Mouse (Mus musculus): ENCODE measurements around the gene Aco1. TPM values are rescaled to one million over a fixed set of nuclear protein-coding genes. Genes with fewer than 3 reads are reported as not detected.

The Aco1 gene
- polyA plus RNA-seq, 1 experiment from 2014 or later, result 46.5 TPM

DNA sequence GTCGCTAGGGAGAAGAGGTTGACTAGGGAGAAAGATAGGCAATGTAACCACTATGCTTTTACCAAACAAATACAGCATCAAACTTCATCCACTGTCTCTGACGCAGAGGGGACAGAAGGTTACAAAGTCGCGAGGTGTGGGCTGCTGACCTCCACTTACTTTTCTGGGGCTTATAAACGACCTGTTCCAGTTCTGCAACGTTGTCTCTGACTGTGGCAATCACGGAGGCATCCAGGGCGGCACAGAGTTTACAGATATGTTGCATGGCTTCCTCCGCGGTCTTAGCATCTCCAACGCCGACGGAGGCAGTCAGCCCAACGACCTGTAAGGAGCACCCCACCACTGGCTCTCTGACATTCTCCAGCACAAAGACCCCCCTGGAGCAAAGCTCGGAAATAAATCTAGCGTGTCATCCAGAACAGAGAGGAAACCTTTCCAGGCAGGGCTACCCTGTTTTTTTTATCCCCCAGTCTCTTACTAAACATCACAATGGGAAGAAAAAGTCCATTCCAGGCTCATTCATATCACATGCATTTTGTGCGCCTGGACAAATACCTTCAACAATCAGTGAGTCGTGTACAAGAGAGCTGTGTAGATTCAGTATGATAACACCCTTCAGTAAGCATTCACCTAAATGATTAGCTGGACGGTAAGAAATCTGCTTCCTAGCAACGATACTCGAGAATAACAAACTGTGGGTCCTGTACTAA lies 79.2 kb downstream of the Aco1 start:
- no peaks in the 10 kb centered on the region for H3K4me1 ChIP-seq
- ATAC-seq (ENCODE audit: insufficient number of reproducible peaks, insufficient read depth, low FRiP score, low TSS enrichment, low read depth), result no peak
- no peaks in the 10 kb centered on the region; the same call in 1 of the 2 replicates for H3K36me3 ChIP-seq
- no peaks in the 10 kb centered on the region for H3K9me3 ChIP-seq
- H3K4me3 ChIP-seq, result no peak overlapping the region
- H3K27me3 ChIP-seq, result peaks cover 14% of the 10 kb centered on the region; the same call in 1 of the 2 replicates
- no peak overlapping the region for H3K4me2 ChIP-seq
- 52% methylated on average over 21 of the region's 21 CpGs for WGBS
- no peak overlapping the region for H3K9ac ChIP-seq
- no peak overlapping the region for H3K27ac ChIP-seq

DNA sequence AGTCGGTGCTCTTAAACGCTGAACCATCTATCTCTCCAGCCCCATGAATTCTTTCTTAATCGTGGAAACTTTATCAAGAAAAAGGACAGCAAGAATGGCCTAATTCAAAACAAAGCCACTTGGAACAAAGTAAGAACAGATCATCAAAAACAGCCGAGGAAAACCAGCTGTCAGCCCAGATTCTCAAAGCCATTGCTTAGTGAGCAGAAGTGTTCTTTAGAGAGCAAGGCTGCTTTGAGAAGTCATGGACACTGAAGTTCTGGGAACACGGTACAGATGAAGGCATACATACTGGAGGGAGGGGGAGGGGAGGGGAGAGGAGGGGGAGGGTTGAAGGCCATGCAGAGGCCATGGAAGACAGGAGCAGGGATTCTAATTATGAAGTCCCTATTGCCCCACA lies 83.2 kb downstream of the Aco1 start:
- WGBS, result 55% methylated on average over 5 of the region's 5 CpGs
- no peaks in the 10 kb centered on the region for H3K4me1 ChIP-seq
- no peak overlapping the region for H3K4me2 ChIP-seq
- no peak overlapping the region for H3K4me3 ChIP-seq
- ATAC-seq (ENCODE audit: insufficient number of reproducible peaks, insufficient read depth, low FRiP score, low TSS enrichment, low read depth), result no peak
- H3K36me3 ChIP-seq, result no peaks in the 10 kb centered on the region; the same call in 1 of the 2 replicates
- peaks cover 7% of the 10 kb centered on the region; the same call in 1 of the 2 replicates for H3K27me3 ChIP-seq
- no peak overlapping the region for H3K27ac ChIP-seq
- H3K9ac ChIP-seq, result no peak overlapping the region
- no peaks in the 10 kb centered on the region for H3K9me3 ChIP-seq

- Histone ChIP-seq H3K4me3 (no peak overlapping the region), H3K27me3 (no peaks in the 10 kb centered on the region), H3K36me3 (no peaks in the 10 kb centered on the region; the same call in 1 of the 2 replicates), H3K4me2 (no peak overlapping the region), H3K27ac (no peak overlapping the region), H3K9me3 (no peaks in the 10 kb centered on the region), H3K4me1 (no peaks in the 10 kb centered on the region), H3K9ac (no peak overlapping the region)
- no peak for ATAC-seq (ENCODE audit: insufficient number of reproducible peaks, insufficient read depth, low FRiP score, low TSS enrichment, low read depth)
- WGBS, result 89% methylated on average over 11 of the region's 11 CpGs
These were observed 84.2 kb downstream of the Aco1 start for GRCm38 (mm10) chr4:40227131-40227530.

GRCm38 (mm10) chr4:40227886-40228285 lies 85.0 kb downstream of the Aco1 start:
- no peak overlapping the region for H3K9ac ChIP-seq
- 90% methylated on average over 7 of the region's 7 CpGs for whole genome bisulfite sequencing
- H3K36me3 ChIP-seq, result no peaks in the 10 kb centered on the region; the same call in 1 of the 2 replicates
- H3K4me3 ChIP-seq, result no peak overlapping the region
- H3K27ac ChIP-seq, result no peak overlapping the region
- H3K4me2 ChIP-seq, result no peak overlapping the region
- H3K27me3 ChIP-seq, result no peaks in the 10 kb centered on the region
- H3K4me1 ChIP-seq, result no peaks in the 10 kb centered on the region
- ATAC-seq (ENCODE audit: insufficient number of reproducible peaks, insufficient read depth, low FRiP score, low TSS enrichment, low read depth), result no peak
- no peaks in the 10 kb centered on the region for H3K9me3 ChIP-seq

DNA sequence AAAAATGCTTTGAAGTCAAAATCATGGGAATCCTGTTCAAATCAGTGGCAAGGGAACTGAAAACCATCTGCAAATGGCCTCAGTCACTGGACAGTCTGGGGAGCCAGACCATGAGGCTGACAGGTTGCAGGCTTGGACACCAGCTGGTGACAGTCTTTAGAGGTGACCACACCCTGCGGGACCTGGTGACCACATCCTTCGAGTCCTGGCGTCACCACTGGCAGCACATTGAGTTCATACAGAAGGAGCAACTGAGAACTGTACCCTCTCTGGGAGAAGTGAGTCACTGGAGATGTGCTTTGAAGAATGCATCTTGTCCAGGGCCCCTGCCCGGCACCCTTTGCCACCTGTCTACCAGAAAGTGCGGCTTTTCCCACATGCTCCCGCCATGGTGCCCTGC lies 86.8 kb downstream of the Aco1 start:
- H3K36me3 ChIP-seq, result no peaks in the 10 kb centered on the region
- no peak overlapping the region for H3K9ac ChIP-seq
- no peaks in the 10 kb centered on the region for H3K9me3 ChIP-seq
- H3K27ac ChIP-seq, result no peak overlapping the region
- H3K4me2 ChIP-seq, result no peak overlapping the region
- ATAC-seq (ENCODE audit: insufficient number of reproducible peaks, insufficient read depth, low FRiP score, low TSS enrichment, low read depth), result no peak
- 91% methylated on average over 6 of the region's 6 CpGs for WGBS
- no peaks in the 10 kb centered on the region for H3K4me1 ChIP-seq
- H3K4me3 ChIP-seq, result no peak overlapping the region
- no peaks in the 10 kb centered on the region for H3K27me3 ChIP-seq

GRCm38 (mm10) chr4:40233062-40233664 lies 90.3 kb downstream of the Aco1 start:
- no peak overlapping the region for H3K27ac ChIP-seq
- H3K27me3 ChIP-seq, result no peaks in the 10 kb centered on the region
- H3K9me3 ChIP-seq, result no peaks in the 10 kb centered on the region
- no peaks in the 10 kb centered on the region for H3K4me1 ChIP-seq
- no peak for ATAC-seq (ENCODE audit: insufficient number of reproducible peaks, insufficient read depth, low FRiP score, low TSS enrichment, low read depth)
- 89% methylated on average over 7 of the region's 7 CpGs for WGBS
- H3K4me3 ChIP-seq, result no peak overlapping the region
- no peak overlapping the region for H3K4me2 ChIP-seq
- no peak overlapping the region for H3K9ac ChIP-seq
- H3K36me3 ChIP-seq, result no peaks in the 10 kb centered on the region

GRCm38 (mm10) chr4:40234256-40234655 lies 91.4 kb downstream of the Aco1 start:
- no peak overlapping the region for H3K27ac ChIP-seq
- H3K9ac ChIP-seq, result no peak overlapping the region
- H3K4me2 ChIP-seq, result no peak overlapping the region
- no peaks in the 10 kb centered on the region for H3K9me3 ChIP-seq
- no peaks in the 10 kb centered on the region for H3K36me3 ChIP-seq
- peaks cover 8% of the 10 kb centered on the region; the same call in 1 of the 2 replicates for H3K4me1 ChIP-seq
- 74% methylated on average over 6 of the region's 6 CpGs for WGBS
- ATAC-seq (ENCODE audit: insufficient number of reproducible peaks, insufficient read depth, low FRiP score, low TSS enrichment, low read depth), result no peak
- no peak overlapping the region for H3K4me3 ChIP-seq
- H3K27me3 ChIP-seq, result no peaks in the 10 kb centered on the region

GRCm38 (mm10) chr4:40236829-40237228 lies 93.9 kb downstream of the Aco1 start:
- Histone ChIP-seq H3K27me3 (no peaks in the 10 kb centered on the region), H3K9me3 (no peaks in the 10 kb centered on the region), H3K4me2 (no peak overlapping the region), H3K36me3 (no peaks in the 10 kb centered on the region), H3K4me3 (no peak overlapping the region), H3K27ac (no peak overlapping the region), H3K4me1 (peaks cover 14% of the 10 kb centered on the region), H3K9ac (no peak overlapping the region)
- no peak for ATAC-seq (ENCODE audit: insufficient number of reproducible peaks, insufficient read depth, low FRiP score, low TSS enrichment, low read depth)
- 79% methylated on average over 4 of the region's 4 CpGs for WGBS

DNA sequence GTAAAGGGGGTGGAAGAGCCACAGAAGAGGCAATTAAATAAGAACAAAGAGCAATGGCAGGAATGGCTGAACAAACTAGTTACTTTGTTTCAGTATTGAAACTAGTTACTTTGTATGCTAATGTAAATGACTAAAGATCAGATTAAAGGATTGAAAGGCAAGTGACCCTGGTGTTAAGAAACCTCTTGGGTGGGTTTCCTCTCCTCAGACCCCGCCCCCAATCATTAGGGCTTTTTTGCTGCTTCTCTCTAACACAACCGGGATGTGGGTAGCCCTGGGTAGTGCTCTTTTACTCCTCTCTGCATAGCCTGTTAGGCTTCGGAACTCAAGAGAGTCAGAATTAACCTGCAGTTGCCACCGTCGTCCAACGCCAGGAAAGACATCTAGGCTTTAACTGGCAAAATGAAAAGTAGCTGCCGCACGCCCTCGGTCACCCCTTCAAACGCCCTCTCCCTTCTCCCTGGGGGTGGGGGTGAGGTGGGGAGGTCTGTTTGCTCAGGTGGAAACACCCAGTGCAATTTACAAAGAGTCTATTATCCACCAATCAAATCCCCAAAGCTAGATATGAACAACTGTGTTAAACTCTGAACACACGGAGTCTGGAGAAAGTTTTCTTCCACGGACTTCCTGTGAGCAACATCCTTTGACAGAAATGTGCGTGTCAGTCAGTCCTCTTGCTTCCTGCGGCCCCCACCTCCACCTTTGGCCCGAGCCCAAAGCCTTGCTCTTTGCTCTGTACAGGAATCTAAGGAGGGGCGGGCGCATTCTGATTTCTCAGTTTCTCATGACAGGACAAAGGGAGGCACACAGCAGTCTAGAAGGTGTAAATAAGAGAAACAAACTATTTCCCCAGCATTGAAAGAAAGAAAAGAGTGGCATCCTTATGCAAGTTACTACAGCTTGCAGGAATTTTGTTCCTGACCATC lies 95.9 kb downstream of the Aco1 start:
- peak overlapping the region; percentile 88 for H3K4me2 ChIP-seq
- peak overlapping the region; percentile 62 for H3K27ac ChIP-seq
- peaks cover 14% of the 10 kb centered on the region for H3K4me1 ChIP-seq
- H3K36me3 ChIP-seq, result no peaks in the 10 kb centered on the region
- 2% methylated on average over 17 of the region's 17 CpGs for WGBS
- peak overlapping the region; percentile 71 for H3K9ac ChIP-seq
- peak; percentile 33; the same call in 1 of the 2 replicates for ATAC-seq (ENCODE audit: insufficient number of reproducible peaks, insufficient read depth, low FRiP score, low TSS enrichment, low read depth)
- H3K9me3 ChIP-seq, result no peaks in the 10 kb centered on the region
- H3K27me3 ChIP-seq, result no peaks in the 10 kb centered on the region
- H3K4me3 ChIP-seq, result peak overlapping the region; percentile 56

GRCm38 (mm10) chr4:40239409-40240271 lies 96.8 kb downstream of the Aco1 start, which contains the start of gene Ddx58:
Gene Ddx58 (minus strand): TSS chr4:40239828.
- Histone ChIP-seq H3K27me3 (no peaks in the 10 kb centered on the region), H3K27ac (peak within 1 kb of the TSS; percentile 62), H3K4me3 (peak within 1 kb of the TSS; percentile 56), H3K9me3 (no peaks in the 10 kb centered on the region), H3K4me2 (peak within 1 kb of the TSS; percentile 88), H3K9ac (peak within 1 kb of the TSS; percentile 71), H3K36me3 (no peaks in the 10 kb centered on the region), H3K4me1 (peaks cover 14% of the 10 kb centered on the region)
- 0 out of 2 replicates have a peak, but pooled peaks have one; percentile 44 for ATAC-seq (ENCODE audit: insufficient number of reproducible peaks, insufficient read depth, low FRiP score, low TSS enrichment, low read depth)
- WGBS, result 2% methylated on average over 34 of the region's 35 CpGs
